25 mouse cellular contexts compared by ENCODE assay signal in the genomic region with DNA sequence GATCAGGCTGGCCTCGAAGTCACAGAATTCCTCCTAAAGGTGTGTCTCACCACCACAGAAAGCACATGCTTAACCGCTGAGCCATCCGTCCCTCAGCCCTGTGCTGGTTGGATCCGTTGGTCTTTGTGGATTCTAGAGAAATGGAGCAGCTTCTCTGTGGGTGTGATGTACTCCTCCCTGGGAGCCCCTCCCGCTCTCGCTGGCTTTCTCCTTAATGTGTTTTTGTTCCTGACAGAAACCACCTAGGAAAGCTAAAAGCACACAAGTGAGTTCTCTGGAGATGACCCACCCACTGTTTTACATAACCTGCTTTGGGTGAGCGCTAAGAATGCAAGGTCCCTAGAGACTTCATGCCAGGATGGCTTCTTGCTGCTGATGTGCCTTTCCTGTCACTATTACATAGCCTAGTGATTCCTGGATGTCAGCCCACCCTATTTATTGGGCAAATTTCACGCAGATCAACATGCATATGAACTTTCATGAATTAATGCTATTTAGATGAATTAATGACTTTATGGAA. TPM values are rescaled to one million over a fixed set of nuclear protein-coding genes. Genes with fewer than 3 reads are reported as not detected.
A peak's percentile ranks its signal among the peaks of the same experiment; 100 is the strongest.
DNase-seq lines count a peak whose midpoint lies in the region; ATAC-seq lines count a peak whose summit lies in the region.
"Had no signal": no experiment of that assay in that cellular context is flagged by ENCODE, and none has a peak within 500 bp of the region (broad histone marks: within the 10 kb centered on the region; RNA-seq: fewer than 3 reads in every experiment).

No protein-coding gene starts in this region.

- DNase-seq in frontal cortex, postnatal 14 days (ENCODE audit: low spot score in 2 of 2): no peak
- DNase-seq in right cerebral cortex, postnatal 36 days (ENCODE audit: low spot score in 2 of 2): peak; percentile 16 to 20
- DNase-seq in right cerebral cortex, postnatal 25 days: no peak
- peak; percentile 41 for DNase-seq in ES-CJ7 (ENCODE audit: low read depth, low spot score)
- DNase-seq in splenic B cell, adult 2 months (ENCODE audit: low read depth, low spot score): peak; percentile 55
- no peak for DNase-seq in urinary bladder, postnatal 4 days (ENCODE audit: low spot score in 2 of 2)
- DNase-seq in gastrocnemius, postnatal 4 days (ENCODE audit: low spot score in 2 of 2): no peak
- DNase-seq: adrenal gland, adult 8-10 months; cerebellum, adult 9-11 months; gastrocnemius, postnatal 14 days; heart, adult 2 months; kidney, adult 9 months; kidney, postnatal 10 days; lung, postnatal 36 days; thymus, adult 18-20 months; thymus, postnatal 36 days had no signal

- H3K27me3 ChIP-seq in splenic B cell, adult 2 months (ENCODE audit: control insufficient read depth, insufficient read depth, low read length, poor library complexity, severe bottlenecking): no peaks in the 10 kb centered on the region
- H3K27me3 ChIP-seq: embryonic facial prominence, embryonic 13.5 days; heart, embryonic 12.5 days; limb, embryonic 13.5 days; lung, embryonic 15.5 days had no signal

- peaks cover 8% of the 10 kb centered on the region for H3K36me3 ChIP-seq in splenic B cell, adult 2 months (ENCODE audit: control insufficient read depth, insufficient read depth, low read length, poor library complexity, severe bottlenecking)

- peak; percentile 90 for ATAC-seq in frontal cortex, adult (ENCODE audit: low TSS enrichment)
- ATAC-seq: activated CD4-positive, CD25-positive, alpha-beta regulatory T cell, adult 4 months; forebrain, embryonic 16.5 days; intestine, postnatal 0 days; midbrain, embryonic 16.5 days had no signal

RNA-seq across cellular contexts. Expression of a gene that starts 21.5 kb away (rescaled TPM):
- total RNA-seq in gastrocnemius, postnatal 4 days (2021): 10 to 100 TPM; 10.7 to 13.7 TPM

RNA-seq across cellular contexts. Expression of a gene that starts 42.0 kb away (rescaled TPM):
- under 1 TPM; 0.39 to 0.54 TPM for total RNA-seq in gastrocnemius, postnatal 4 days (2021)

Comparison
In these comparisons a context has a peak if more than half of its experiments do, and no peak if none do; other contexts are left out.
1. DNase-seq: peak in right cerebral cortex, postnatal 36 days (2 of 2), ES-CJ7 (single experiment) and splenic B cell, adult 2 months (single experiment); none in frontal cortex, postnatal 14 days (0 of 2), right cerebral cortex, postnatal 25 days (single experiment), urinary bladder, postnatal 4 days (0 of 2) and gastrocnemius, postnatal 4 days (0 of 2).